Mouse (Mus musculus): ENCODE measurements around the gene Slc10a1. TPM values are rescaled to one million over a fixed set of nuclear protein-coding genes. Genes with fewer than 3 reads are reported as not detected.
"Not testable (repeated sequence)": the region's sequence is repeated elsewhere in the genome, so short reads cannot be mapped to it uniquely, and the experiment has no call there.

Slc10a1 gene
- total RNA-seq, 2 experiments from 2014 or later: not detected

DNA sequence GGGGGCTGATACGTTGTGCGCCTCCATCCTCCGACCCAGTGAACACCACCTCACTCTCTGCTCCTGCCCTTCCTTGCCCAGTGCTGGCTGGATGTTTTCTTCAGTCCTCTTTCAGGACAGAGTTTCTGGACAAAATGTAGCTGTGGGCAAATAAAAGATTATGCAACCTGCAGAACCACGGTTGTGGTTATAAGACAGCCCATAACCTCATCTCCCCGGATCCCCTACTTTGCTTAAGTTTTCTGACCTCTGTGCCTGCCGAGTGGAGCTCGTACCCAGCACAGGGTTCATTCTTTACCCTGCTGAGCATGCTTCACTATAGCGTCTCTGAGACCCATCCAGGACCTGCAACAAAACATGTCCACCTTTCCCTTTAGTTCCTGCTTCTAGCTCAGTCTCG, 587 bp downstream of the Slc10a1 start:
- DNase-seq (ENCODE audit: low spot score in 2 of 2): no peak

DNA sequence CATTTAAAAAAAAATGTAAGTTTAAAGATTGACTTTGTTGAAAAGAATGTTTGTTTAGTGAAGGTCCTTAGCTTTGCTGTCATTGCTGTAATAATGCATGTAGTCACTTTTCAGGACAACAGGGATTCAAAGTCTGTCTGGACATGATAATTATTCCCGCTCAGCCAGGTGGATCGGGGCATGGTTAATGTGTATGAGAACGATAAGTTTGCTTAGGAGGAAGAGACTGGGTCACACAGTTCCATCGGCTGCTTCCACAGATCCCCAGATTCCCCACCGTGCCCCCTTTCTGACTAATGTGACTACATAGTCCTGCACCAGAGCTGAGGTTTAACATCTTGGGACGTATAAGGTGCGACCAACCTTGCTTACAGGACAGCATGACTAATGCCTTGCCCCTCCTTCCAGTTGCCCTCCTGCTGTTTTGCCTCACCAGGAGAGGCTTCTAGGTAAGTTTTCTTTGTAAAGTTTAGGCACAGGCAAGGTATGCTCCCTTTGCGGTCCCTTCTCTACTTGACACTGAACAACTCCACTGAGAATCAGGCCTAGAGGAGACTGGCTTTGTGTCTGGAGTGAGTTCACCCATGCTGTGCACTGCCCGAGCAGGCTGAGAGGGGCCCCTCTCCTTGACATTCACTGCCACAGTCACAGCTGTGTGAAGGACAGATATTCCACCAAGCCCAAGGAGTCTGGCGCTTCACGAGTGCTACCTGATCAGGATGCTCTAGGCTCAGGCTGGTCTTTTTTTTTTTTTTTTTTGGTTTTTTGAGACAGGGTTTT, 2.3 kb downstream of the Slc10a1 start:
- DNase-seq (ENCODE audit: low spot score in 2 of 2): no peak

DNA sequence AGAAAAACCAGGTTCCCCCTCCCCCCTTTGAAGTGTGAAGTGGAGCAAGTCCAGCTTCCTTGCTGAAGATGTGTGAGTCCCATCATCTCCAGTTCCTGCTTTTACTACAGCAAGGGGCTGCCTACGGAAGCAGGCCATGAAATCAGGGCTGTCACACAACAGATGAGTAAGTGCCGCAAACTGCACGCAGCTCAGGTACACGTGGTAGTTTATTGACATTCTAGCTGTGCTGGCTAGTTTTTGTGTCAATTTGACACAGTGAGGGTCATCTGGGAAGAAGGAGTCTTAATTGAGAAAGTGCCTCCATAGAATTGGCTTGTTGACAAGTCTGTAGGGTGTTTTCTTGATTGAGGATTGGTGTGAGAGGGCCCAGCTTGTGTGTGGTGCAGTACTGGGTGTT, 5.9 kb downstream of the Slc10a1 start:
- DNase-seq (ENCODE audit: low spot score in 2 of 2): no peak

DNA sequence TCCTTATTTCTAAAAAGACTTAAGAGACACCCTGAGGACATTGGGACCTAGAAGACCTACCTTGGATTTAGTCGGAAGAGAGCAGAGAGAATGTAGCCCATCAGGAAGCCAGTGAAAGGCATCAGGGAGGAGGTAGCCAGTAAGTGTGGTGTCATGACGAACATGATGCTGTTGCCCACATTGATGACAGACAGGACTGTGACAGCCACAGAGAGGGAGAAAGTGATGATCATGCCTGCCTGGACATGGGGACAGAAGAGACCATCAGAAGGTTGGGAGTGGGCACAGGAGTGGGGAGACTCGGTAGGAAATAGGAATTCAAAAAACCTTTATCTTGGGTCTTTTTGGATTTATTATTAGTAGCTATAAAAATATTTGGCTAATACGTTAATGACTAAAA, 10.5 kb downstream of the Slc10a1 start:
- DNase-seq (ENCODE audit: low spot score in 2 of 2): no peak

DNA sequence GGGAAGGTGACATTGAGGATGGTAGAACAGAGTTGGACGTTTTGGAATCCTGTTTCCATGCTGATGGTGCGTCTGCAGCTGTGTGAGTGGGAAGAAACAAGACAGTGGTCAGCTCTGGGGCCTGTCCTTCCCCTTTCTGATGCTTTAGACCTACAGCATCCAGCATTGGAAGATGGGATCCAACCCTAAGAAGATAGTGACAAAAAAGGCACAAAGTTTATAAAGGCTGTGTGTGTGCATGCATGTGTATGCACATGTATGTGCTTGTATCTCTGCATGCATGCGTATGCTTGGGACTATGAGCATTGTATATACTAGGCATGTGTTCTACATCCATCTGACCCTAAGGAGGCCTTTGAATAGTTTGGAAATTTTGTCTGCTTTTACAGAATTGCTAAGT, 12.5 kb downstream of the Slc10a1 start:
- no peak for DNase-seq (ENCODE audit: low spot score in 2 of 2)

DNA sequence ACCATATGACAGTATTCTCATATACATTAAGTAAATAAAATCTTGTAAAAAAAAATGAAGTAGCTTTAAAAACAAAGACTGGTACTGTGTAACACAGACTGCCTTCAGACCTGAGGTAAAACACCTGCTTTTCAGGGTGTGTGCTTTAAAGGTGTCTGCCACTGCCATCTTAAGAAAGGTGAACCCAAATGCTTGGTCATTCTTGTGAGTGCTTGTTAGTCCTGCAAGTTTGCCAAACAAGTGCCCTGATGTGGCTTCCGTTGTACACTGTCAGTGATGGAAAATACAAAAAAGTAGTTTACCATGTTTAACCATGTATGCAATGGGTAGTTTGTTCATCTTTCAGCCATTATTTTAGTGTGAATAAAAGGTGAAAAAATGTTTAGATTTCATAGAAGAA, 16.0 kb downstream of the Slc10a1 start:
- DNase-seq (ENCODE audit: low spot score in 2 of 2): no peak

DNA sequence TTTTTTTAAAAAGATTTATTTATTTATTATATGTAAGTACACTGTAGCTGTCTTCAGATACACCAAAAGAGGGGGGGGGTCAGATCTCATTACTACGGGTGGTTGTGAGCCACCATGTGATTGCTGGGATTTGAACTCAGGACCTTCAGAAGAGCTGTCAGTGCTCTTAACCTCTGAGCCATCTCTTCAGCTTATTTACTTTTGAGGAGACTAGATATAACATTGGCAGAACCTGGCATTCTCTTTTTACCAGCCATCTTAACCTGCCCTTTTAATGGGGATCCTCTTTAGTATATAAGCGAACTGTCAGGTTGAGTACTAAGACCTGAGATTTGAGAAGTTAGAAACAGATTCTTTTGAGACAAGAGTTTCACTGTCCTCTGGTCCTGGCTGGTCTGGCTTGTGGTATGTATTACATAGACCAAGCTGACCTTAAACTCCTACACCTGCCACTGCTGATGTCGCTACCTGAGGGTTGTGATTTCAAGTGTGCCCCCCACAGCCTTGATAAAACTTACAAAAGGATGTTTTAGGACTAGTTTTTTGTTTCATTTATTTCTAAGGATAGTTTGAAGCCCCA, 16.8 kb downstream of the Slc10a1 start:
- DNase-seq (ENCODE audit: low spot score in 2 of 2): no peak

DNA sequence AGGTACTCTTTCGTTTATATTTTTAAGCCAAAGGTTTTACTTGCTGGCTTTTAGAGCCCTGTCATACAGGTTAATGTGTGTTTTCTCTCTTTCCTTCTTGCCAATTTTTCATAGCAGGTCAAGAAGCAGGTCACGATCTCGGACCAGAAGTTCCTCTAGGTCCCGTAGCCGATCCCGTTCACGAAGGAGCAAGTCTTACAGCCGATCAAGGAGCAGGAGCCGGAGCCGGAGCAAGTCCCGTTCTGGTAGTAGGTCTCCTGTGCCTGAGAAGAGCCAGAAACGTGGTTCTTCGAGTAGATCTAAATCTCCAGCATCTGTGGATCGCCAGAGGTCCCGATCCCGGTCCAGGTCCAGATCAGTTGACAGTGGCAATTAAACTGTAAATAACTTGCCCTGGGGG, 18.9 kb downstream of the Slc10a1 start:
- DNase-seq (ENCODE audit: low spot score in 2 of 2): not testable (repeated sequence)

DNA sequence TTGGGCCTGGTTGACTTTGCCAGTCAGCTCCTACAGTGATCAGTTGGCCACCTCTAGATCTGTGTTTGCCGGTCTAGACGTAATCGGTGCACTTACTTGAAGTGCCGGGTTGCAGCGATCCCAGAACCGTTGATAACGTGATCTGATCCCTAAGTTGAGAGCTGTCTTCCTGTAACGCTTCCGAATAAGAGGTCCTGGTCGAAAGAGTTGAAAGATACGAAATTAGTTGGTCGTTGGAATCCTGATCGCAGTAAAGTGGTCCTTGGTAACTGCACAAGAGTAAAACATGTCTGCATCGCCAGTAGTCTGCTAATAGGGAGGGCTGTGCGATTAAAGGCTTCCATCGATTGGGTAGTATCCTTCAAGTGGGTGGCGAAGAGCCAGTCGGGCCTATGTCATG, 20.3 kb downstream of the Slc10a1 start:
- no peak for DNase-seq (ENCODE audit: low spot score in 2 of 2)

DNA sequence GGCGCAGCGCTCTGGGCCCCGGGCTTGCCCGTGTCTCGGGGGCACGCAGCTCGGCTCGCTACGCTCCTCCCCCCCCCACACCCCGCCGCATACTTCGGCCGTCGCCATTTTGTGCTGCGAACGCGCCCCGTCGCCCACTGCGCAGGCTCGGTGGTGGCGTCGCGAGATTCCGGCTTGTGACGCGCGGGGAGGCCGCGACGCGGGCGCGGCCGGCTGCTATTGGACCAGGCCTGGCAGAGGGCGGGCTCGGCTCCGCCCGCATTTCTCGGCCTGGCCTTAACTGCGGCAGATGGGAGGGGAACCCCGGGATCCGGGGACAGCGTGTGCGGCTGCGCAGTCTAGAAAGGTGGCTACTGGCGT, 22.5 kb downstream of the Slc10a1 start:
- peak; percentile 95 for DNase-seq (ENCODE audit: low spot score in 2 of 2)

DNA sequence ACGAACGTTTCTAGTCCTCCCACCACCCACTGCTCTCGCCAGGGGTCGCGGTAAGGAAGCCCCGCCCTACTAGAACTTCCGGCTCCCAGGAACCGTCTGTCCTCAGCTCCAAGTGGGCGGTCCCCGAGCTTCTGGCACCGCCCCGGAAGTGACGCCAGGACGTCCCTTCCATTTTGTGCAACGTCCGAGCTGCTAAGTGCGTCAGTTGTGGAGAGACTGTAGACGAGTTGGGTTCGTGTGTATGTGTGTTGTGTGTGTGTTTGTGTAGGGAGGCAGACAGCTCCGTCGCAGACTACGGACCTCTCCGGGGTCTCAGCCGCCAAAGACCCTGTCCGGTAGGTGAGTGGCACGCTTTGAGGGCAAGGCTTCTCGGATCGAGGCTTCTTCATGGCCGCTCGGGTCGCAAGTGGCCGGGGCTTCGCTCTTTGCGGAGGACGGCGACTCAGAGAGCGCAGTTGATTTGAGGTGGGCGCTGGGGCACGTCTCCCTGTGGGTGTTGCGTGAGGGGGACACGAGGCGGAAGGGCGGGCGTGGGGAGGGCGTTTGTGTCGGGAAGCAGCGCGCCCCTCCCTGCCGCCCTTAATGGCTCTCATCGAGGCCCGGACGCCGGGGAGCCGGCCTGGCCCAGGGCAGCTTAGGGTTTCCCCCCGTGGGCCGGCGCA, 23.0 kb downstream of the Slc10a1 start, which contains the start of gene Srsf5:
TSS of gene Srsf5 (plus strand) at position 171 of the 662 bp plus-strand sequence.
- peak; percentile 98 to 99 for DNase-seq (ENCODE audit: low spot score in 2 of 2)

DNA sequence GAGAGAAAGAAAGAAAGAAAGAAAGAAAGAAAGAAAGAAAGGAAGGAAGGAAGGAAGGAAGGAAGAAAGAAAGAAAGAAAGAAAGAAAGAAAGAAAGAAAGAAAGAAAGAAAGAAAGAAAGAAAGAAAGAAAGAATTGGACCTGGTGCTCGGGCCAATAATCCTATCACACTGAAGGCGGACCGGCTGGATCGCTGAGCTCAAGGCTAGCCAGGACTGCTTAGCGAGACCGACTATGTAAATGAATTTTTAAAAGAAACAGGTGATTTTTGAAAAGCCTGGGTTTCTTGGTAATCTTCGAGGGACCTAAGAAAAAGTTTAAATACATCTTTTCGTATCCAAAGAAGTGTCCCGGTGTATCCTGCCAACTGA, 23.6 kb downstream of the Slc10a1 start:
- DNase-seq (ENCODE audit: low spot score in 2 of 2): not testable (repeated sequence)

DNA sequence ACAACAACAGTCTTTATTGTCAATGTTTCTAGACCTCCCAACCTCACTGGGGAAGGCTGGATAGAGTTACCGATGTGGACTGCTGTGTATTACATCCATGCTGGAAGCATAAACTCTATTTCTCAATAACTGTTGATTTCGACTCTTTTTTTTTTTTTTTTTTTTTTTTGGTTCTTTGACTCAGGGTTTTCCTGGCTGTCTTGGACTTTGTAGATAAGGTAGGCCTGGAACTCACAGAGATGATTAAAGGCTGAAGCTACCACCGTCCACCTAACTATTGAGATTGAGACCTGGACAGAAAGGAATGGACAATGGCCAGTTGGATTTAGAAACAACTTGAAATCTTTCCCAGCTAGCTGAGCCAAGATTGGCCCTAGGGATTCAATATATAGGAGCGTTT, 24.3 kb downstream of the Slc10a1 start:
- no peak for DNase-seq (ENCODE audit: low spot score in 2 of 2)

DNA sequence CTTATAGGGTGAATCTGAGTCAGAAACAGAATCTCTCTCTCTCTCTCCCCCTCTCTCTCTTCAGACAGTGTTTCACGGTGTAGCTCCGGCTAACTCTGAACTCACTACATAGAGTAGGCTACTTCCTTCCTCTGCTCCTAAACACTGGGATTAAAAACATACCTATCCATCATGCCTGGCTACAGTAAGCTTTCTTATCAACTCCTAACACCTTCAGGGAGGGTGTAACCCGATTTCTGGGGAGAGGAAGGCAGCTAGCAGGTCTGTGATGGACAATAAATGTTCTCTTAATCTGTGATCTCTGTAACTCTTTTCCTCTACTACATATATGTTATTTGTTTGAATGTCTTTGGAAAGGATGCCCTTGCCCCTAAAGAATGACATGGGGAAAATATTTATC, 25.1 kb downstream of the Slc10a1 start:
- no peak for DNase-seq (ENCODE audit: low spot score in 2 of 2)

DNA sequence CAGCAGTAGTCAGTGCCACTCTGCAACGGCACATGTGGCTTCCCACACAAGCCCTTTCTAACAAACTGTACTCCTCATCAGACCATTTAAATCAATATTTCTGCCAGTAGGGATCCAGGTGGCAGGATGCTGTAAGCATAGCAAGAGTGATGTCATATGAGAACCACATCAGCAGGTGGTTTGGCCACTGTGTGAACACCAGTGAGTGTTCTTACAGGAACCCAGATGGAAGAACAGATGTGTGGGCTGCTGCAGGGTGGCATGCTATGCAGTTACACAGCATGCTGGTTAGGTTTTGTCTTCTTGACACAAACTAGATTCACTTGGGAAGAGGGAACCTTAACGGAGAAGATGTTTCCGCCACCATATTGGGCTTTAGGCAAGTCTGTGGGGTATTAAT, 26.6 kb downstream of the Slc10a1 start:
- DNase-seq (ENCODE audit: low spot score in 2 of 2): no peak

DNA sequence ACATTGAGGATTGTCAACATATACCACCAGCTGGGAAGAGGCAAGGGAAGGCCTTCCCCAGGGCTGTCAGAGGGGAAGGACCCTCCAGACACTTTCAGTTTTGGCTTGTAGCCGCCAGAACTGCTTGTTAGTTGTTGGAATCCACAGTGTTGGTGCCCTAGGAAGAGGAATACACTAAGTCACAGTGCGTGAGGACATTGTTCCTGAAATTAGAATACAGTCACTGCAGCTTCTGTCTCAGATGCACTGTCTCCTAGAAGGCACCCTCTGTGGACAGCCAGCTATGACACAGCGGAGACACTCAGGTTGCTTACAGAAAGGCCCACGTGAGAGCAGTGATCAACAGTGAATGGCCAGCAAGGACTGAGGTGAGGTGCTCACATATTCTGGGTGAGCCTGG, 29.3 kb downstream of the Slc10a1 start:
- DNase-seq (ENCODE audit: low spot score in 2 of 2): no peak

DNA sequence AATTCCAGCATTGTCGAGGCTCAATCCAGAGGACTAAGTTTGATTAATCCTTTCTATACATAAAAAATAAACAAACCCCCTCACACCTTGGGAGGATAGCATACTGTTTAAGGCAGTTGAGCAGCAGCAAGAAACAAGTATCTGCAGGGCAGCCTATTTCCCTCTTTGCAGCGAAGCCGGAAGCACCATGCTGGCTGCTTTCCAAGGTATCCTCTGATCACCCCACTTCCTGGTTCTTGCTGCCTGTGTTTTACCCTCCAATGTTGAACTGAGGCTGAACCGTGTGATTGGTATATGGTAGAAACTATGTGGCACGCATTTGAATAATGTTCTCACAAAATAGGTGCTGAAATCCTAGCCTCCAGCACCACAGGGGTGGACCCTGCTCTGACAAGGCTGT, 29.9 kb downstream of the Slc10a1 start:
- DNase-seq (ENCODE audit: low spot score in 2 of 2): peak; percentile 8 to 56

DNA sequence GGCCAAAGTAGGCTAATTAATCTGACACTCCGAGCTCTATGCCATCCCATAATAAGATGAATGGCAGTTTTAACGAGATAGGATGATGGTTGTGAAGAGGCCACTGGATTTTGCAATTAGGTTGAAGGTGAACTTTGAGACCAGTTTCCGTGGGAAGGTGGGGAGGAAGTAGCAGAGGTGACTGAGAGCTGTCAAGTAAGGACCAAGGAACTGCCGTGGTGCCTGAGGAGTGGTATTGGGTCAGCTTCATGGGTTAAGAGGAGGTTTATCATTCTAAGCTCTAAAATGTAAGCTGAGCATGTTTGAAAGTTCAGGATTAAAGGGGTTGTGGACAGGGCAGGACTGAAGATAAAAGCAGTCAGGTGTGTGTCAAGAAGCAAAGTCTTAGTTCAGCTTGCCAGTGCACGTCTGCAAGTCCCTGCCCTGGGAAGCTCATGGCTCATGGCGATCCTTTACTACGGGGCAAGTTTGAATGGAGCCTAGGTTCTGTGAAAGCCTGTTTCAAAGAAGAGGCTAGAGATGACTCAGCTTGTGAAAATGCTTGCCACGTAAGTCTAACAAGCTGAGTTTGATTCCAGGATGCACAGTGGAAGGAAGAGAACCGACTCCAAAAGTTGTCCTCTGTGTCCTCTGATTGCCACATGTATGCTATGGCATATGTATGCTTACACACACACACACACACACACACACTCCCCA, 31.0 kb downstream of the Slc10a1 start:
- no peak for DNase-seq (ENCODE audit: low spot score in 2 of 2)

DNA sequence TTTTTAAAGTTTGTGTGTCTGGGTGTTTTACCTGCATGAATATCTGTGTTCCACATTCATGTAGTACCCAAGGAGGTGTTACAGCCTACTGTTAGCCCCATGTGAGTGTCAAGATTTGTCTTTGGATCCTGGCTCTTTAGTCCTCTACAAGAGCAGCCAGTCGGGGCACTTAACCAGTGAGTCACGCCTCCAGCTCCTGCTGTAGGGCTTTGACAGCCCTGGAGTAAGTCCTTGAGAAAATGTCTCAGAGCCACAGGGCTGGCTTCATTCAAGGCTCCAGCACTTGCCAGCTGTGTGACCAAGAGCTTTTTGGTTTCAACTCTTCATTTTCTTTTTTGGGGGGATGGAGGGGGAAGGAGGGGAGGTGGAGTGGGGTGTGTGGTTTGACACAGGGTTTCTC, 31.8 kb downstream of the Slc10a1 start:
- DNase-seq (ENCODE audit: low spot score in 2 of 2): no peak

DNA sequence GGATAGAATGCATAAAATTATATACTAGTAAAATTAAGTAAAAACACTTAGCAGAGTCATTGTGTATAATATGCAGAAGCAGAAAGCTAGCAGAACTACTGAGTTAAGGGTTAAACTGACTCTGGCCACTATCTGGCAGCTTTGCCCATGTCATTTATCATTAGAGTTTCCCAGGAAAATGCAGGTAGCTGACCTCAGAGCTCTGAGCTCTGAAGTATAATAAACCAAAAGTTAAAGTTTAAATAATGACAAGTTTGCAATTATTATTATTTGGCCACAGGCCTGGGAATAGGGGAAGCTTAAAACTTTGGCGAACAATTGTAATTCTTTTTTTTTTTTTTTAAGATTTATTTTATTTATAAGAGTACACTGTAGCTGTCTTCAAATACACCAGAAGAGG, 35.6 kb downstream of the Slc10a1 start:
- no peak for DNase-seq (ENCODE audit: low spot score in 2 of 2)

DNA sequence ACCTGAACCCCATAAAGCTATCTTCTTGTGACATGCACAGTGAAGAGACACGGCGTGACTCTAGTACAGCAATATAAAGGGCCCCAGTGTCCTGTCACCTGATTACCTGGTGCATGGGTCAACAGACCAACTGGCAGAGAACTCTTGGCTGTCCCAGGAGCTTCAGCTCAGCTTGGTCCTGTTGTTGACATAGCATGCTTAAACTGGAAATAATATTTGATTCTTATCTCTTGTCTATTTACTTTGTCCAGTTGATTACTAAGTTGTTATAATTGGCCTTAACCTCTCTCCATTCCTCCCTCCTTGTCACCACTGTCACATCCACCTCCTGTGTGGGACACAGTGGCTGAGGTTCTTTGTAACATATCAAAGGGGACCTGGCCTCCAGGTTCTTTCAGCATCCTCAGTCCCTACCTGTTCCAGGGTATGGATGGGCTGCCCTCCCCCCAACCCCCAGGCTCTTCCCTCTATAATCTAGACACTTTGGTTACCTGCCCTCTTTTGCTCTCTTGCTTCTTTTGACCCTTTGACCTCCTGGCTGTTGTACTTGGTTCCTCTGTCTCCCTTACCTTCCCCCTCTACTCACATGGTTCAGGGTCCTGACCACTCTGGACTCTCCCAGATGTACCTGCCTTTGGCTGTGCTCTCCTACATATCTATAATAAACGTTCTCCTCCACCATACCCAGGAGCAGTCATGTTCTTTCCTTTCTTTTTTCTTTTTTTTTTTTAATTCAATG, 36.9 kb downstream of the Slc10a1 start:
- DNase-seq (ENCODE audit: low spot score in 2 of 2): no peak
